Mouse (Mus musculus) testis, postnatal 14 days (tissue): ENCODE measurements around the gene Rbp1.
A peak's percentile ranks its signal among the peaks of the same experiment; 100 is the strongest.

Experiments used
- DNase-seq: peaks from one replicate; pipeline ENCODE4 v3.0.0; 2021; ENCODE audit warnings: low spot score

The Rbp1 gene

DNA sequence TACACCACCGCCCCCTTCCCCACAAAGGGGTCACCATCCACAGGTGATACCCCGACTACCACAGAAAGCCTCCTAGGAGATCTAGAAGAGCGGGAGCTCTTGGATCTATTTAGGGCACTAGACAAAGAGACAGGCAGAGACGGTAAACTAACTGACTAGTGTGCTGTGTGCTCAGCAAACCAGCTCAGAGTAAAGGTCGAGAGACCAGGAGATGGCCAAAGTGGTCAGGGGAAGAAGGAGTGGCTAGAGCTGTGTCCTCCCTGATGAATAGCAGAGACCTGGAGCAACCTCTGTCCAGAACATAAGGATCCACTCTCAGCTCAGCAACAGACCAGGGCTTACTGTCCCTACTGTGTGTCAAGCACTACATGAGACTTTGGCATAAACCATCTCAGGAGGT is at the start of gene Rbp1:
Gene Rbp1 (plus strand): TSS at position 306 of the 400 bp plus-strand sequence.
- DNase-seq: no peak

DNA sequence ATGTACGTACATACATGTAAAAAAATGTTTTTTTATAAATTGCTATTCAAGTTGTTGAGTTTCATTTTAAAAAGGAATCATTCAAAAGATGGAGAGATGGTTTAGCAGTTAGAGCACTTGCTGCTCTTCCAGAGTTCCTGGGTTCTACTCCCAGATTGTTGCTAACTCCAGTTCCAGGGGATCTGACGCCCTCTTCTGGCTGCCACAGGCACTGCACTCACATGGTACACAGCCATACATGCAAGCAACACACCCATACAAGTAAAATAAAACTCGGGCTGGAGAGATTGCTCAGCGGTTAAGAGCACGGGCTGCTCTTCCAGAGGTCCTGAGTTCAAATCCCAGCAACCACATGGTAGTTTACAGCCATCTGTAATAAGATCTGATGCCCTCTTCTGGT is 49.4 kb upstream of the Rbp1 start:
- DNase-seq: no peak

DNA sequence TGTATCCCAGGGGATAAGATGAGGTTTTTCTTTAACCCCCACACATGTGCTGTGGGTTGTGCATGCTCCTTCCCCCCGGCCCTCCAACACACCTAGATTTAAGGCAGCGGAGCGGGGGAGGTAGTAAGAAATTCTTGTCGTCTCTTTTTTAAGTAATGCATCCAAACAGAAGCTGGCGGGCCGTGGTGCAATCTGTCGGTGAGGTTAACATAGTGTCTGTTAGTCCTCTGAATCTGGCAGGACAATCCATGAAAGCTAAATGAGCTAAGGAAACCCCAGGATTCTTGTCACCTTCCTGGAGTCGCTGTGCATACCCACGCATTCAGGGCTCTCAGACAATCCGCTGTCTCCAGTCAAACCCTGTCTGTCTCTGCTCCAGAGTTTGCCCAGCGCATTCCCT is 47.9 kb upstream of the Rbp1 start:
- DNase-seq: no peak

DNA sequence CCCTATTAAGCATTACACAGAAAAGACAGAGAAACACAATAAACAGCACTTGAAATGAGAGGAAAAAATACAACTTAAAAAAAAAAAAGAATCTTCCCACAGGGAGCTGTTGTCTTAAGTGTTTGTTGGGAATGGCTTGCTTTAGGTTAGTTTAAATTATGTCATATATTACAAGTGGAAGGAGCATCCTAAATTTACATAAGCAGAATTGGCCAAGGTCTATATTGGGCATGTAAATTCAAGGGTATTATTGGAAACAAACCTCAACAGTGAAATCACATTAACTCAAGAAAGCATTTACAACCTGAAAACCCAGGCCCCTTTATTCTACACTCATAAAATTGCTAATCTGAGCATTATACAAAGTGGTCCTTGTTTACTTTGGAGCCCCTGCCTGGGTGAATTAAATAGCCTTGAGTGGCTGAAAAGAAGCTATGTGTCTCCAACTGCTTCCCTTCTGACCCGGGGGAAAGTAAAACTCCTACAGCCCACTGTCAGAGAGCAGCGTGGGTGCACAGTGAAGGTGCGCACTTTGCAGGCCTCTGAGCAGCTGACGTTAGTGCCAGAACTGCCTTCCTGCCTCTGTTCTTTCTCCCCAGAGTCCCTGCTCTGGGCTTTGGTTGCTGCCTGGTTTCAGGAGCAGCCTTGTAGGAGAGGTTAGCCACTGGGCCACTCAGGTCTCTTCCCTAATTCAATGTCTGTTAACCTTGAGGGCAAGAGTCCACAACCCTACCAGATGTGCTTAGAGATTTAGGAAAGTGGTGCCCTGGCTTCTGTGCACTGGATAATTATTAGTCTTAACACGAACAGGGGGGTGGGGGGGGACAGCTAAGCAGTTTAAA is 47.2 kb upstream of the Rbp1 start:
- no peak for DNase-seq

DNA sequence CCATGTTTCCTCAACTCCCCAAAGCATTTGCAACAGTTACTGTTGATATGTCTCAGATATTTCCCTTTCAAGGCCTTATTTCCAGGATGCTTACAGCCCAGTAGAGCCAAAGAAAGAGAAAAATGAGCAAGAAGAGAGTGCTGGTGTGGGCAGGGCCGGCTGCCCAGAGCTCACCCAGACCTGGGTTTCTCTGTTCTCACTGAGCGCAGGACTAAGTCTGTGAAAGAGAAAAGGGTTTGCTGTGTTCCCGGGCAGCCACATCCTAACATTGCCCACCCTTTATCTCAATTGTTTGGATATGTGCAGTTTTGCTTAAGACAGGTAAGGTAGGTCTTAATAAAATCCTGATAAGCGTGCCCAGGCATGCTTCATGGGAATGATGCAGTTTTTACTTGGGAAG is 43.0 kb upstream of the Rbp1 start:
- DNase-seq: no peak

DNA sequence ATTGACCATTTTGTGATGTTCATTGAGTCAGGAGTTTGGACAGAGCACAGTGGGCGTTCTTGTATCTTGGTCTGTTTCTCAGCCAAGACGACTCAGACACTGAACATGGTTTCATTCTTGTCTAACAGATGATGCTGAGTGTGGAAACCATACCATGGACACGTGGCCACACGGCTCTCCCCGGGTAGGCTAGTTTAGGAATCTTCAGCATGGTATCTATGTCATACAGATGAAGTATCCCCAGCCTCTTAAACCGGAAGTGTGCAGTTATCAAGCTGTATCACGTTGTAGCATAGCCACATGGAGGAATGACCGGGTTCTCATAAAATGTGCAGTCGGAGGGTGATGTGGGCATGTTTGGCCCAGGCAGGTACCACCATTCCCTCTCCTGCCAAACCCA is 42.2 kb upstream of the Rbp1 start:
- DNase-seq: no peak

DNA sequence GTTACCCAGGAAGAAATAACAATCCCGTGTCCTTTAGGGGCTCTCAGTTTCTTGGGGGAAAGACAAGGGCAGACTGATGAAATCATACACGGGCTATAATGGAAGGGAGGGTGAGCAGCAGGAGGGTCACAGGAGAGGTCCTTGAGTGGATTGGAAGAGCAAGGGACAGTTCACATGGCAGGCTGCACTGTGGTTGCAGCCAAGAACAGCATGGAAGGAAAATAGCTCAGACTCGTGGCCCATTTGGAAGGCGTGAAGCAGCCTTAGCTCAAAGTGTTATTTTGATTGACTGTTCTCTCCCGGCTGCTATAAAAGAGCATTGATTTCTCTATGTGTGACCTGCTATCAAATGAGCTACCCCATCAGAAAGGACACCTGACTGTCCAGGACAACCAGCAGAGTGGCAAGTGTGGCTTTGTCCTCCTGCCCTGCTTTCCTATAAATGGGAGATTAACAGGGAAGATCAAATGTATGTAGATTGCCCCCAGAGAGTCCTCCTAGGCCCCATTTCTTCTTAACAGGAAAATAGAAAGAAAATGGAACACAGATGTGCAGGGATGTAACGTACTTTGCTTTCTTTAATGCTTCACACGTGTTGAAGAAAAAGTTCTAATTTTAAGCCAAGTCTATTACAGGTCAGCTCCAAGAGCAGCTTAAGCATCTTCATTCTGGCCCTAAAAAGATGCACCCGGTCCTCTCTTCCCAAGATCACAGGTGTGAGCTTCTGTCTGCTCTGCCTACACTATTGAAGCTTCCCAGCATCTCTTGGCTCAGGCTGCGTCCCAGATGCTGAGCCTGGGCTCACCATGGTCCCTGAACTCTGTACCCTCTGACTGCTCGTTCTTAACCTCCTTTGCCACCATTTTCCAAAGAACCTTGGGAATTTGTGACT is 34.8 kb upstream of the Rbp1 start:
- DNase-seq: no peak

DNA sequence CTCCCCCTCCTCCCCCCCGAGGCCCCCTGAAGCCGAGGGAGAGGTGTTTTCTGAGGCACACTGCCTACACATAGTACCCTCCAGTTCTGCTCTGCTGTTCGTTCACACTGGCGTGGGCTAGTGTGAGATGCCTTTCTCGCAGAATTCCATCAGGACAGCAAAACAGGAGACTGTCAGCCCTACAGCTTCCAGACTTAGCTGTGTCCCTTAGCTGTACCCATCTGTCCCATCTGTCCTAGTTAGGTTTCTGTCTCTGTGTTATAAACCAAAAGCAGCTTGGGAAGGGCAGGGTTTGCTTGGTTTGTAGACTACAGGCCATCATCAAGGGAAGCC is 34.2 kb upstream of the Rbp1 start:
- DNase-seq: no peak

DNA sequence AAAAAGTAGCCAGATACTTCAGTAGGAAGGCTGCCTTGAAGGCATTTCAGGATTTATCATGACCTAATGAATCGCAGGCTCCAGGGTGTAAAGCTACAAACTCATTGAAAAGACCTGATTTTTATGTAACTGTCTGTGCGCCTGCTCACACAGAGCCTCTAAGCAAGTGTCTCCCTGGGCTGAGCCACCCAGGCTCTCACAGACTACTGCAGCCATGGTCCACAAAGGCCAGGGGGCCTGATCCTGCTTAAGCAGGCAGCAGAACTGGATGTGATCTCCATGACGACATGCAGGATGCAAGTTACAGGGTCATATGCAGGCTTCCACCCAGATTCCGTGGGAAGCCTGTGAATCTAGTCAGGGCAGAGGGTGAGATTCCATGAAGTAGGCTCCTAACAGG is 29.3 kb upstream of the Rbp1 start:
- DNase-seq: no peak

DNA sequence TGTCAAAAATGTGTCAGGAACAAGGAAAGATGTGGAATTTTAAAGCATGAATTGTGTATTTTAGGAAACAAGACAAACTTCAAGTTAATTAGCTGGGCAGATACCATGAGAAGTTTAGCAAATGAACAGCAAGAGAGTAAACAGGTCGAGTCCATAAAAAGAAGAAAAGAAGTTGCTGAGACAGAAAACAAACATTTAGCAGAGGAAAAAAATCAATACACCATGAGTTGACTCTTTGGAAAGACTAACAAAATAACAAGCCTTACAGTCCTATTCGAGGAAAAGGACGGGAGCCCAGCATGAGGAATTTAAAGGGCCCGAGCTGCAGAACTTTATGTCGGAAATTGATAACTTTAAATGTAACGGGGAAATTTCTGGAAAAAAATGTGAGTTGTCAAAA is 25.6 kb upstream of the Rbp1 start:
- no peak for DNase-seq

DNA sequence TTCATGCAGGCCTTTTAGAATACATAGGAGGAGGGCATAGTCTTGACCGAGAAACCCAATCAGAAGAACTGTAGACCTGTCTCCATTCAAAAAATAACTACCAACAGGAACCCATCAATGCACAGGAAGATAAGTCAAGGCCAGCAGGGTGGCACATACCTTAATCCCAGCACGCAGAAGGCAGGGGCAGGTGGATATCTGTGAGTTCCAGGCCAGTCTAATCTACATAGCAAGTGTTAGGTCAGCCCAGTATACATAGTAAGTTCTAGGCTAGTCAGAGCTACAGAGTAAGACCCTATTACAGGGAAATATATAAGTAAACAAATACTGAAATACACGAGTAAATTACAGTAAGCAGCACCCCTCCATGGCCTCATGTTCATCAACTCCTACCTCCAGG is 24.9 kb upstream of the Rbp1 start:
- no peak for DNase-seq

DNA sequence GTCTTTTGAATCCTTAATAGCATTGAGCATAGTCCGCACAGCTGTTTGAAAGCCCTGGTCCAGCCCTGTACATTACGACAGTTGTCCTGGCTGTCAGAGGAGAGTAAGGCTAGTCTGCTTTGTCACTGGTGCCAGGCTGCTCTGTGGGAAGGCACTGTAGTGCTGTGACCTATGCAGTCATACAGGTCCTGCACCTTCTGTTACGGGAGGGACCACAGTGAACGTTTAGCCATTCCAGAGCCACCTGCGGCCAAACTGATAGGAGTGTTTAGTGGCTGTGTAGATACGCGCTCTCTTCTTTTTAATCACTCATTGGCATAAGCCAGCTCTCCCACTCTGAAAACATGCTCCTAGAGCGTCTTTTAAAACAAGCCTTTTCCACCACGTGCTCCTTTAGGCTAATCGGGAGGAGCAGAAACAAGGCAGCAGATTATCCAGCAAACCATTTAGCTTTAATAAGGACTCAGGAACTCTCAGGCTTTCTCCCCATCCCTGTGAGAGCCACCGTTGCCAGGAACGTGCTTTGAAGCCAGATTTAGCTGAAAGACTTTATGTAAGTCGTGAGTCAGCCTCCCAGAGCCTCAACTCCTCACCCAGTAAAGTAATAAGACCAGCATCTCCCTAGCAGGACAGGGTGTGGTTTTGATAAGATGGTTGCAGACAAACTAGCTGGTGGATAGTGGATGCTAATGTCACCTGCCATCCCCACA is 22.4 kb upstream of the Rbp1 start:
- DNase-seq: no peak

DNA sequence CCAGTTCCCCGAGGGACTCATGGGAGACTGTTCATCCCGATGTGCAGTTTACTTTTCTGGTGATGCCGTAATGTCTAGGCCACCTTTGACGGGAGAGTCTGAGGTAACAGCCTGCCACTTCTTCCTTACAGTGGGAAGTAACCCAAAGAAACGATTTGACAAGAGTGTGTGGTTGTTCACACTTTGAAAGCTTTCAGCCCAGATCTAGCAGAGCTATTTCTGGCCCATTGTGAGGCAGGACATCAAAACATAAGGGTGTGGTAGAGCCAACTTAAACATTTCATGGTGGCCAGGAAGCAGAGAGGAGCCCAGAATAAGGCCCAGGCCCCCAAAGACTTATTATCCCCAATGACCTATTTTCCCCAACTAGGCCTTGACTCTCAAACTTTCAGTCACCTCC is 21.1 kb upstream of the Rbp1 start:
- DNase-seq: no peak

DNA sequence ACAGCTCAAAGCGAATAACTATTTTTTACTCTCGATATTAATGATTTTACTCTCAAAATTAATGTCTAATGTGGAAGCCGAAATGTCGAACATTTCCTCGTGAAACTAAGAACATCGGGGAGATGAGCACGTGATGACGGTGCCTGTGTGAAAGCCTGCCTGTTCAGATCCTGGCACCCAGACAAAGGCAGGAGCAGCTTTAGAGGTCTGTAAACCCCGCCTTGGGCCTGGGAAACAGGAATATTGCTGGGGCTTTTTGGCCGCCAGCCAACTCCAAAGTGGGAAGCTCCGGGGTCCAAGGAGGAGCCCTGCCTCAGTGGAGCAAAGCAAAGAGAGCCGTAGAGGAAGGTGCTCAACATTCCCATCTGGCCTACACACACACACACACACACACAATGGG is 15.0 kb upstream of the Rbp1 start:
- no peak for DNase-seq

DNA sequence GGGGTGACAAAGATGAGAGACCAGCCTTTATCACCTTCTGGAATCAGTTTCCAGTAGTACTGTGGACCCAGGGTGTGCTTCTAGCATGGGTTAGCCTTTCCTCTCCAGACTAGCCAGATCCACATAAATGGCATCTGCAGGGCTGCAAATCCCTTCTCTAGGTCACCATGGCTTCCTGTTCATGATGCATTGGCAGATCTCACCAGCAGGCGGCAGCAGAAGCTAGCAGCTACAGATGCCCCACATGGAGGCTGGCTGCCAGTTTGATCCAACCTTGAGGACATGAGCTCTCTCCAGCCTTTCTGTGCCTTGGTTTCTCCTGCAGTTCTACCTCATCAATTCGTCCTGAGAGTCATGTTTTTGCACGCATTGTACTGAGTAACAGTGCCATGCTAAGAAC is 13.6 kb upstream of the Rbp1 start:
- peak; percentile 39 for DNase-seq

DNA sequence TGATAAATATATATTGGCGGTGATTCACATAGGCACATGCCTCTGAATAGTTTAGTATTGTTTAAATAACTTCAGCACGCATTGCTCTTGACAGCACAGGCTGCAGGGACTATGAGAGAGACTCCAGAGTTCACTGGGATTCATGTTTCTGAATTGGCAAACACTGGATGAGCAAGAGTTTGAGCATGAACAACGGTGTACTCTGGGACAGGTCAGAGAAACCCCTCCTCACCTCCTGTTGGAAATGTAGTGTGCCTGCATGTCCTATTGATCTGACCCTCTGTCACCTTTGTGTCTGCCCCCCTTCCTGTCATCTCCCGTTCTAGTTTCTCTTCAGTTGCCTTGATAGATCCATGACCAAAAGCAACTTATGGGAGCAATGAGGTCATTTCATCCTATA is 7.3 kb upstream of the Rbp1 start:
- DNase-seq: no peak

DNA sequence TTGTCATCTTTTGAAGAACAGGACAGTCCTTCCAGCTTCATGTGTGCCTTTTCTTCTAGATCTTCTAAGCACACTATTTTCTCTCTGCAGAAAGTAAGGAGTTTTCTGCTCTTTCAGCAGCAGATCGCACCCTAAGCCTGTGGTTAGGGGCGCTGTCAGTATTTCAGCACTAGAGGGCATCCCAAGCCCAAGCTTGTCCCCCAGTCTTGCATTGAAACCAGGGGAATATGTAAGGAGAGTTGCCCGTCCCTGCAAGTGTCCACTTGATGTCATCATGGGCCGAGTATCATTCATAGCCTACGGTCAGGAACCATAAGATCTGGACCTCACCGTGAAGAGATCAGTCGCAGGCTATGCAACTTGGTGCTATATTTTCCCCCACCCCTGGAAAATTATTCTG is 4.8 kb upstream of the Rbp1 start:
- no peak for DNase-seq

DNA sequence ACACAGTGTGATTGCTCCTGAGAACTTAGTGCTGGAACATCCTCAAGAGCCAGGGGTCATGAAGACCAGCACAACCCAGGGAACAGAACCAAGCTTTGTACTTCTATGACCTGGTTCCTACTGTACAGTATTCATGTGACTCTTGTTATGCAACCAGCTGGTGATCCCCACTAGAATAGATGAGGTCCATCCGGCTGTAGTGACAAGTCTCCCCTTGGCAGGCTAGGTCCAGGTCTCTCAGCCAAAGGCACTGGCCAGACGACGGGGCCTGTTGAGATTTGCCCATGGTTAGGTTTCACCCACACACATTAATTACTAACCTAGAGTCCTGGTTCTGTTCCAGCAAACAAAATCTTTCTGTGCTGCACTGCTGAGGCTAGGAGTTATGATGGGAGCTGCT is 4.4 kb upstream of the Rbp1 start:
- DNase-seq: no peak

DNA sequence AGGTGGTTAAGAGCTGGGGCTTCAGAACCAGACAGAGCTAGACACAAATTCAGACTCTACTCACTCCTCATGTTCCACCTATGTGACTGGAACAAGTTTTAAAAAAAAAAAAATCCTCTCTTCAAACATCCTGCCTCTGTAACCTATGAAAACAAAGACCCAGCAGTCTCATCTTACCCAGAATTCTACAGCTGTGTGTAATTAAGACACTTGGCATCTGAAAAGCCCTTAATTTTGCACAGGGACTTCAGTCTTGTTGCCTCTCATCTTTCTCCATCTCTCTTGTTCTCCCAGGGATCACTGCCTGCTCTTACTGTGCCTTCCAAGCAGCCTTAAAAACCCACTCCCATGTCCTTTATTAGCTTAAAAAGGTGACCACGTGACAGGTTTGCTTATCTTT is 2.1 kb upstream of the Rbp1 start:
- DNase-seq: no peak

DNA sequence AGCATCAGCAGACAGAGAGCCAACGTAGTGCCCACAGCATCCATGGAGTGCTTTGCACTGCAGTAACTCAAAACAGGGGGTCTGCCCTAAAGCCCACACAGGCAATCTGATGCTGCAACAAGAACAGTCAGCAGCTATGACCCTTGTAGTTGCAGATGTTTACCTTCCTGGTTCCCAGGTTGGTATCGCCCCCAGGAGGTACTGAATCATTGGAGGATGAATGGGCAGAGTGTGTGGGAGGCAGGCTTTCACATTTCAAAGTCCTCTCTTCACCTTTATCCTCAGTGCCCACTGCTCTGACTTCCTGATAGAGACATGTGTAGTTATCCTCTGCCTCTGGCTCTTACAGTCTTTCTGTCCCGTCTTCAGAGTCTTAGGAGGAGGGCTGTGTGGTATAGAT is 858 bp upstream of the Rbp1 start:
- no peak for DNase-seq

DNA sequence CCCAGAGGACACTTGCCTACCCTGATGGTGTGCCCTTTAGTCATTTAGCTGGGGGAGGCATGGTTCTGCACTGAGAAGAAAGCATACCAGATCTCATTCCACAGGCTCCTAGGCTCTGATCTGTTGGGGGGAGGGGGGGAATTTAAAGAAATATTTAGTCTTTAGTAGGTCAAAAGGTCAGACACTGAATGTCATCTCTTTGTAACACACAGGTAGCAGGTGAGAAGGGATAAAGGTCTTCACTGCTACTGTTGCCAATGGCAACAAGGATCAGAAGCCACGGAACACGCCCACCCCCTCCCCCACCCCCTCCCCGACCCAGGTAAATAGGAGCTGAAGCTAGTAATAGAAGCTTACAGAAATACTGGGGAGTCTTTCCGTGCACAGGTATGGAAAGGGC is 930 bp downstream of the Rbp1 start:
- no peak for DNase-seq

DNA sequence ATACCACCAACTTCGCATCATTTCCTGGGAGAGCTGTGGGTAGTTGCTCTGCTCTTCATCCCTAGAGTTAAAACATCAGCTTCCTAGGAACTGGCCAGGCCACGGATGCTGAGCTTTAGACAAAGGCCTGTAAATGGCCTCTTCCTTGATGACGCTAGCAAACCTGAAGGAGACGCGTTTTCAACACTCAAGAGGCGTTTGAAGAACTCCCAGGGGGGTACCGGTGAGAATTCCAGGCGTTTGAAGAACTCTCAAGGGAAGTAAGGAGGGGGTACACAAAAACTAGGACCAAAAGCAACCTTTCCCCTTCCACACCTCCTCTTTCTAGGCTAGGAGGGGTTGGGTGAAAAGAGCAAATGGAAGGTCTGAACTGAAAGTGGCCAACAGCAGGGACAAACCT is 1.5 kb downstream of the Rbp1 start:
- DNase-seq: no peak

DNA sequence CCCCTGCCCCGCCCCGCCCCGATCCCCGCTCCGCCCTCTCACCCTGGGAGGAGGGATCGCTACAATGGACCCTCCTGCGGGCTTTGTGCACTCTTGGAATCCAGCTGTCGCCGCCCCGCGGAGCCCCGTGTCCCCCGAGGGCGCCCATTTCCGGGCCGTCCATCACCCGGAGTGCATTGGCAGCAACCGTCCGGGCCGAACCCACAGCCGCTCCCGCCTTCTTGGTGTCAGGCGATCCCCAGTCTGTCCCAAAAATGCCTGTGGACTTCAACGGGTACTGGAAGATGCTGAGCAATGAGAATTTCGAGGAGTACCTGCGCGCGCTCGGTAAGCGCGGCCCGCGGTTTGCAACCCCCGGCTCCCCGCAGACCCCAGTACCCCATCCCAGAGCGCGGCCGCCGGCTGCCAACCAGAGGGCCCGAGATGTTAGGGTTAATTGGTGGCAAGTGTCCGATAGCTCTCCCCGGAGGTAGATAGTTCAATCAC is 2.0 kb downstream of the Rbp1 start:
- peak; percentile 46 for DNase-seq
